Mouse (Mus musculus): ENCODE results near the gene Krcc1. TPM values are rescaled to one million over a fixed set of nuclear protein-coding genes. Genes with fewer than 3 reads are reported as not detected.

Gene Krcc1
- total and polyA plus RNA-seq, 3 experiments: 18.7 to 40.2 (median 23.6) TPM

- H3K27ac ChIP-seq (ENCODE audit: insufficient read depth, low read depth): no peak overlapping the region
- H3K36me3 ChIP-seq (replicated peaks in 1 of 2; ENCODE audit: control insufficient read depth in 1 of 2, insufficient read depth in 1 of 2, low read length in 1 of 2): no peaks in the 10 kb centered on the region
- peaks cover 7 to 16% of the 10 kb centered on the region in 2 experiments for H3K4me1 ChIP-seq (ENCODE audit: control insufficient read depth in 1 of 2, insufficient read depth in 2 of 2)
- dilution Hi-C loops (cut with MboI; ENCODE audit: extremely low pct_ligation_motif_present, extremely low pct_unique_long_range_greater_than_20kb, low sequenced_read_pairs): no loop called here
- no peak overlapping the region for H3K4me3 ChIP-seq (replicated peaks in 1 of 3; ENCODE audit: low read depth in 2 of 3, low read length in 2 of 3, poor library complexity in 1 of 3)
- H3K79me2 ChIP-seq (replicated peaks; ENCODE audit: control insufficient read depth, extremely low read depth, insufficient read depth, poor library complexity, severe bottlenecking): no peaks in the 10 kb centered on the region
- H3K27me3 ChIP-seq (replicated peaks): no peaks in the 10 kb centered on the region
- TF ChIP-seq ELF1 (IDR thresholded peaks at IDR 0.05; ENCODE audit: low read depth, low read length) (no peak), TBP (conservative IDR thresholded peaks at IDR 0.05; ENCODE audit: low read depth, low read length) (no peak), USF1 (IDR thresholded peaks at IDR 0.05; ENCODE audit: low read depth, low read length) (no peak), JUN (IDR thresholded peaks at IDR 0.05; ENCODE audit: insufficient read depth, low read depth, low read length) (no peak), JUND (conservative IDR thresholded peaks at IDR 0.05; ENCODE audit: low read depth, low read length) (no peak), GABPA (IDR thresholded peaks at IDR 0.05; ENCODE audit: insufficient replicate concordance, low read depth, low read length) (no peak), POLR2AphosphoS2 (IDR thresholded peaks at IDR 0.05; ENCODE audit: low read depth, low read length) (no peak), ZKSCAN1 (IDR thresholded peaks at IDR 0.05; ENCODE audit: borderline replicate concordance, low read depth, low read length) (no peak), CHD1 (IDR thresholded peaks at IDR 0.05; ENCODE audit: low read depth, low read length) (no peak), MYC (IDR thresholded peaks at IDR 0.05; ENCODE audit: low read depth, low read length) (no peak), KAT2A (IDR thresholded peaks at IDR 0.05; ENCODE audit: insufficient replicate concordance, low read length) (no peak), ZNF384 (IDR thresholded peaks at IDR 0.05; ENCODE audit: low read depth, low read length) (no peak), BHLHE40 (IDR thresholded peaks at IDR 0.05; ENCODE audit: low read depth, low read length) (no peak), MEF2A (IDR thresholded peaks at IDR 0.05; ENCODE audit: borderline replicate concordance, low read depth, low read length) (no peak), CHD2 (IDR thresholded peaks at IDR 0.05; ENCODE audit: low read length) (no peak), EP300 (IDR thresholded peaks at IDR 0.05; ENCODE audit: low read length) (no peak)
- no peaks in the 10 kb centered on the region for H3K9me3 ChIP-seq (replicated peaks; ENCODE audit: low read length)
- H3K4me2 ChIP-seq (ENCODE audit: insufficient read depth, low read depth, poor library complexity, severe bottlenecking): no peak overlapping the region
- in situ Hi-C loops (cut with MboI; ENCODE audit: low pct_ligation_motif_present, low pct_unique_long_range_greater_than_20kb, low sequenced_read_pairs): no loop called here
- no peak overlapping the region for H3K9ac ChIP-seq (ENCODE audit: insufficient read depth, low read depth)
- no peak for DNase-seq (ENCODE audit: extremely low read depth)
These were observed 17.0 kb upstream of the Krcc1 start for GRCm38 (mm10) chr6:71254456-71254855.

- in situ Hi-C loops (cut with MboI; ENCODE audit: low pct_ligation_motif_present, low pct_unique_long_range_greater_than_20kb, low sequenced_read_pairs) (no loop called here), dilution Hi-C loops (cut with MboI; ENCODE audit: extremely low pct_ligation_motif_present, extremely low pct_unique_long_range_greater_than_20kb, low sequenced_read_pairs) (no loop called here)
- no peaks in the 10 kb centered on the region for H3K9me3 ChIP-seq (replicated peaks; ENCODE audit: low read length)
- no peaks in the 10 kb centered on the region for H3K79me2 ChIP-seq (replicated peaks; ENCODE audit: control insufficient read depth, extremely low read depth, insufficient read depth, poor library complexity, severe bottlenecking)
- no peak for TF ChIP-seq NRF1 (IDR thresholded peaks at IDR 0.05; ENCODE audit: low read depth, low read length)
- no peak for TF ChIP-seq UBTF (IDR thresholded peaks at IDR 0.05; ENCODE audit: low read depth, low read length)
- TF ChIP-seq TBP (conservative IDR thresholded peaks at IDR 0.05; ENCODE audit: low read depth, low read length): no peak
- TF ChIP-seq MXI1 (IDR thresholded peaks at IDR 0.05; ENCODE audit: low read depth, low read length): no peak
- no peak for TF ChIP-seq CHD1 (IDR thresholded peaks at IDR 0.05; ENCODE audit: low read depth, low read length)
- TF ChIP-seq ZMIZ1 (IDR thresholded peaks at IDR 0.05; ENCODE audit: low read depth, low read length): no peak
- no peak for TF ChIP-seq CTCF (conservative IDR thresholded peaks at IDR 0.05 in 1 of 2, IDR thresholded peaks at IDR 0.05 in 1 of 2; ENCODE audit: low read depth in 2 of 2, low read length in 2 of 2)
- no peak for TF ChIP-seq ZNF384 (IDR thresholded peaks at IDR 0.05; ENCODE audit: low read depth, low read length)
- TF ChIP-seq POLR2AphosphoS2 (IDR thresholded peaks at IDR 0.05; ENCODE audit: low read depth, low read length): no peak
- TF ChIP-seq EP300 (IDR thresholded peaks at IDR 0.05; ENCODE audit: low read length): no peak
- peaks cover 3 to 9% of the 10 kb centered on the region in 2 experiments for H3K4me1 ChIP-seq (ENCODE audit: control insufficient read depth in 1 of 2, insufficient read depth in 2 of 2)
- no peaks in the 10 kb centered on the region for H3K27me3 ChIP-seq (replicated peaks)
- no peak overlapping the region for H3K4me3 ChIP-seq (replicated peaks in 1 of 3; ENCODE audit: low read depth in 2 of 3, low read length in 2 of 3, poor library complexity in 1 of 3)
- no peaks in the 10 kb centered on the region for H3K36me3 ChIP-seq (replicated peaks in 1 of 2; ENCODE audit: control insufficient read depth in 1 of 2, insufficient read depth in 1 of 2, low read length in 1 of 2)
- no peak overlapping the region for H3K27ac ChIP-seq (ENCODE audit: insufficient read depth, low read depth)
- no peak for DNase-seq (ENCODE audit: extremely low read depth)
- H3K9ac ChIP-seq (ENCODE audit: insufficient read depth, low read depth): no peak overlapping the region
- no peak overlapping the region for H3K4me2 ChIP-seq (ENCODE audit: insufficient read depth, low read depth, poor library complexity, severe bottlenecking)
These were observed 15.3 kb upstream of the Krcc1 start for GRCm38 (mm10) chr6:71256166-71256565.

Data from CH12.LX (cell line).